Comparison of ENCODE assay signal across 4 mouse cellular contexts in the genomic region with DNA sequence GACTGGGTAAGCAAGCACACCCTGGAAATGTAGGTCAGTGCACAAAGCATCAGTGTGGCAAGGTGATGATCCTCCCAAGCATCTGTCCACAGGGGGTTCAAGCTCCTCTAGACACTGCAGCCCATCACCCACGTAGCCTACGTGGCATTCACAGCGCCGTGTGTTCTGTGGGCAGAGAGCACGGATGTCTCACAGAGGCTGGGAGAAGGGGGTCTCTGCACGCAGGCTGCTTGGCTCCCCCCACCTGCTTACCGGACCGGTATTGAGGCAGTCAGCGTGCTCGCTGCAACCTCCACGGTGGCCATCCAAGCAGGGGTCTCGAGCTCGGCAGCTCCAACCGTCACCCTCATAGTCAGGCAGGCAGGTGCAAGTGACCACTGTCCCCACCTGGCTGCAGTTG.
"Had no signal": no experiment of that assay in that cellular context is flagged by ENCODE, and none has a peak within 500 bp of the region (broad histone marks: within the 10 kb centered on the region; RNA-seq: fewer than 3 reads in every experiment).

No protein-coding gene starts in this region.

- DNase-seq: lung, adult 2 months; lung, postnatal 36 days; right cerebral cortex, postnatal 14 days; thymus, postnatal 4 days had no signal
